Mouse (Mus musculus) liver, postnatal 0 days (tissue): ENCODE data around the gene Zeb2.

Experiments
- CTCF ChIP-seq: sonication (generic); IDR thresholded peaks from 2 replicates; pipeline ENCODE4 v1.5.1; 2016; ENCODE audit warnings: antibody characterized with exemption, low read depth
- EP300 ChIP-seq: IDR thresholded peaks from 2 replicates; pipeline ENCODE4 v1.6.1; 2016; ENCODE audit warnings: antibody characterized with exemption, low read depth, mild to moderate bottlenecking

- TF ChIP-seq EP300 (no peak), CTCF (no peak)
Measured at GRCm38 (mm10) chr2:44962620-44963019, 154.6 kb downstream of the Zeb2 start.
